Mouse (Mus musculus) heart, postnatal 0 days (tissue): ENCODE results near the gene Atg9b. TPM values are rescaled to one million over a fixed set of nuclear protein-coding genes. Genes with fewer than 3 reads are reported as not detected.

Experiments used
- ATAC-seq: fragments of 200-750 bp; cut with Nextera tagmentation; 2 replicates; pipeline ENCODE4 v1.8.0; 2017; ENCODE audit warnings: low read depth, moderate number of reproducible peaks, moderate library complexity; ENCODE audit not compliant: insufficient read depth
- DNase-seq: peaks from one replicate; pipeline ENCODE4 v3.0.0-alpha.2; 2016; ENCODE audit warnings: low spot score
- H3K27ac ChIP-seq: fragments of 300-500 bp; sonication (generic); 2 replicates; pipeline ENCODE4 v1.5.1; 2014; ENCODE audit warnings: low read depth, mild to moderate bottlenecking
- H3K27me3 ChIP-seq: fragments of 300-500 bp; sonication (generic); 2 replicates; pipeline ENCODE4 v1.6.1; 2014; ENCODE audit warnings: low read length, mixed read lengths; ENCODE audit not compliant: control insufficient read depth, insufficient read depth
- H3K36me3 ChIP-seq: fragments of 300-500 bp; sonication (generic); replicated peaks from 2 replicates; pipeline ENCODE4 v1.6.1; 2014; ENCODE audit warnings: low read length, mixed read lengths; ENCODE audit not compliant: control insufficient read depth, insufficient read depth
- H3K4me1 ChIP-seq: fragments of 300-500 bp; sonication (generic); 2 replicates; pipeline ENCODE4 v1.6.1; 2014; ENCODE audit warnings: antibody characterized with exemption; ENCODE audit not compliant: control insufficient read depth, insufficient read depth
- H3K4me2 ChIP-seq: fragments of 300-500 bp; sonication (generic); 2 replicates; pipeline ENCODE4 v1.6.1; 2014; ENCODE audit warnings: low read depth, mild to moderate bottlenecking, low read length, moderate library complexity
- H3K4me3 ChIP-seq: fragments of 300-500 bp; sonication (generic); 2 replicates; pipeline ENCODE4 v1.5.1; 2014; ENCODE audit warnings: low read depth, low read length
- H3K9ac ChIP-seq: fragments of 300-500 bp; sonication (generic); replicated peaks from 2 replicates; pipeline ENCODE4 v1.6.1; 2014; ENCODE audit warnings: low read depth, low read length, mixed read lengths
- H3K9me3 ChIP-seq: fragments of 300-500 bp; sonication (generic); replicated peaks from 2 replicates; pipeline ENCODE4 v1.6.1; 2016; ENCODE audit warnings: low read length; ENCODE audit not compliant: control insufficient read depth
- CTCF ChIP-seq: IDR thresholded peaks from 2 replicates; pipeline ENCODE4 v1.5.1; 2016; ENCODE audit warnings: antibody characterized with exemption, control low read depth, low read depth
- EP300 ChIP-seq: IDR thresholded peaks from 2 replicates; pipeline ENCODE4 v1.6.1; 2016; ENCODE audit warnings: antibody characterized with exemption, low read depth
- WGBS: fragments of 180-500 bp; shearing (Covaris S2); extraction: QIAGEN DNeasy Blood & Tissue Kit; methylation state at CpG from one replicate; pipeline ENCODE4 v1.1.7; 2014; 5-methylcytosine and 5-hydroxymethylcytosine counted together
- polyA plus RNA-seq: library from polyadenylated mRNA; unstranded; fragments of >200 nt; fragmentation: Nextera tagmentation; extraction: Ambion mirVana; gene quantifications from 2 replicates; pipeline ENCODE4 v1.2.1, GENCODE M21; 2015
- total RNA-seq: library from RNA; depleted of rRNA; stranded (reverse); fragments of >200 nt; gene quantifications from 2 replicates; pipeline ENCODE4 v1.2.3, GENCODE M21; 2014; ENCODE audit warnings: low replicate concordance

The Atg9b gene
- total and polyA plus RNA-seq, 2 experiments from 2014 or later, result 0.15 to 0.34 TPM

- Histone ChIP-seq H3K4me1 (peaks cover 24% of the 10 kb centered on the region), H3K9ac (peak within 1 kb of the TSS; percentile 70), H3K4me2 (peak within 1 kb of the TSS; percentile 77), H3K36me3 (peaks cover 15% of the 10 kb centered on the region; the same call in 1 of the 2 replicates), H3K27ac (peak within 1 kb of the TSS; percentile 96), H3K27me3 (no peaks in the 10 kb centered on the region), H3K4me3 (peak within 1 kb of the TSS; percentile 72), H3K9me3 (no peaks in the 10 kb centered on the region)
- WGBS, result under 1% methylated on average over 46 of the region's 46 CpGs
- no peak for TF ChIP-seq CTCF
- peak; percentile 63; the same call in 1 of the 2 replicates for TF ChIP-seq EP300
- ATAC-seq (peak; percentile 93), DNase-seq (peak; percentile 99)
Observed at GRCm38 (mm10) chr5:24423129-24424003, 31.4 kb upstream of the Atg9b start, which contains the start of the genes Cdk5 and Slc4a2. Gene Cdk5 (minus strand): TSS chr5:24423530. Gene Slc4a2 (plus strand): TSS chr5:24423837.

GRCm38 (mm10) chr5:24420381-24420780 is 28.4 kb upstream of the Atg9b start:
- DNase-seq, result no peak
- peaks cover 8% of the 10 kb centered on the region; the same call in 1 of the 2 replicates for H3K4me1 ChIP-seq
- no peaks in the 10 kb centered on the region for H3K27me3 ChIP-seq
- H3K4me3 ChIP-seq, result no peak overlapping the region
- no peaks in the 10 kb centered on the region for H3K9me3 ChIP-seq
- no peak for ATAC-seq
- 89% methylated on average over 9 of the region's 9 CpGs for WGBS
- TF ChIP-seq CTCF, result no peak
- no peak for TF ChIP-seq EP300
- H3K4me2 ChIP-seq, result no peak overlapping the region
- H3K36me3 ChIP-seq, result peaks cover 15% of the 10 kb centered on the region; the same call in 1 of the 2 replicates
- no peak overlapping the region for H3K9ac ChIP-seq
- no peak overlapping the region for H3K27ac ChIP-seq

- Histone ChIP-seq H3K4me2 (no peak overlapping the region), H3K27me3 (no peaks in the 10 kb centered on the region), H3K9ac (no peak overlapping the region), H3K36me3 (peaks cover 15% of the 10 kb centered on the region; the same call in 1 of the 2 replicates), H3K4me3 (no peak overlapping the region), H3K9me3 (no peaks in the 10 kb centered on the region), H3K4me1 (peaks cover 4% of the 10 kb centered on the region; the same call in 1 of the 2 replicates), H3K27ac (no peak overlapping the region)
- no peak for ATAC-seq
- TF ChIP-seq EP300, result no peak
- no peak for TF ChIP-seq CTCF
- DNase-seq, result no peak
- WGBS, result 79% methylated on average over 10 of the region's 10 CpGs
Observed at GRCm38 (mm10) chr5:24417587-24417986, 25.6 kb upstream of the Atg9b start.

- Histone ChIP-seq H3K9ac (no peak overlapping the region), H3K9me3 (no peaks in the 10 kb centered on the region), H3K27ac (no peak overlapping the region), H3K27me3 (no peaks in the 10 kb centered on the region), H3K36me3 (peaks cover 15% of the 10 kb centered on the region; the same call in 1 of the 2 replicates), H3K4me3 (no peak overlapping the region), H3K4me2 (no peak overlapping the region), H3K4me1 (0 out of 2 replicates have a peak, but pooled peaks cover 3% of the 10 kb centered on the region)
- TF ChIP-seq CTCF (peak; percentile 44), EP300 (no peak)
- ATAC-seq (peak; percentile 76), DNase-seq (peak; percentile 57)
- WGBS, result 2% methylated on average over 21 of the region's 21 CpGs
Observed at GRCm38 (mm10) chr5:24416222-24416736, 24.3 kb upstream of the Atg9b start.

- DNase-seq (no peak), ATAC-seq (no peak)
- H3K4me3 ChIP-seq, result no peak overlapping the region
- H3K4me1 ChIP-seq, result 0 out of 2 replicates have a peak, but pooled peaks cover 3% of the 10 kb centered on the region
- no peak overlapping the region for H3K27ac ChIP-seq
- no peak overlapping the region for H3K9ac ChIP-seq
- TF ChIP-seq CTCF, result no peak
- TF ChIP-seq EP300, result no peak
- H3K36me3 ChIP-seq, result 0 out of 2 replicates have a peak, but pooled peaks cover 6% of the 10 kb centered on the region
- H3K9me3 ChIP-seq, result no peaks in the 10 kb centered on the region
- H3K4me2 ChIP-seq, result no peak overlapping the region
- no peaks in the 10 kb centered on the region for H3K27me3 ChIP-seq
- WGBS, result 77% methylated on average over 13 of the region's 13 CpGs
Observed at GRCm38 (mm10) chr5:24413938-24414337, 22.0 kb upstream of the Atg9b start.
